Mouse (Mus musculus): ENCODE measurements around the gene Dicer1.

The Dicer1 gene

DNA sequence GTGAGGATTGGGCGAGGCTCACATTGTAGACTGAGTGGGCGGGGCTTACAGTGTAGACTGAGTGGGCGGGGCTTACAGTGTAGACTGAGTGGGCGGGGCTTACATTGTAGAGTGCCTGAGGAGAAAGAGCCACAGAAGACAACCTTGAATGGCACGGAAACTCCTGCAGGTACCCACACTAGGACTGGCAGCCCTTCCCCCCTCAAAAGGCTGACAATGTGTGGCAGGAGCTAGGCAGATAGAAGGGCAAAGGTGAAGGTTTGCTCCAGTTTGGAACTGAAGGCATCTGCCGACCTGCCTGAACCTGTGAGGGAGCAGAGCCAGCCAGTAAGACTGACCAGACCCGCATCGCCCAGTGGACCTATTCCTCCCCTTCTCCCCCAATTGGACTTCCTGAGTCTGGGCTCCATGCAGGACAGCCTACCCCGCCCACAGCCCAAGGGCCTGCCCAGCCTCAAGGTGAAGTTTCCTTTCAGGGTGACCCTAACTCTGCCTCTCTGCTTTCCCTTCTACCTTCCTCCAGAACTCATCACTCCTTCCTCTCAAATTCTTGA lies 74.3 kb downstream of the Dicer1 start:
- DNase-seq (ENCODE audit: low read depth, low spot score) = no peak

DNA sequence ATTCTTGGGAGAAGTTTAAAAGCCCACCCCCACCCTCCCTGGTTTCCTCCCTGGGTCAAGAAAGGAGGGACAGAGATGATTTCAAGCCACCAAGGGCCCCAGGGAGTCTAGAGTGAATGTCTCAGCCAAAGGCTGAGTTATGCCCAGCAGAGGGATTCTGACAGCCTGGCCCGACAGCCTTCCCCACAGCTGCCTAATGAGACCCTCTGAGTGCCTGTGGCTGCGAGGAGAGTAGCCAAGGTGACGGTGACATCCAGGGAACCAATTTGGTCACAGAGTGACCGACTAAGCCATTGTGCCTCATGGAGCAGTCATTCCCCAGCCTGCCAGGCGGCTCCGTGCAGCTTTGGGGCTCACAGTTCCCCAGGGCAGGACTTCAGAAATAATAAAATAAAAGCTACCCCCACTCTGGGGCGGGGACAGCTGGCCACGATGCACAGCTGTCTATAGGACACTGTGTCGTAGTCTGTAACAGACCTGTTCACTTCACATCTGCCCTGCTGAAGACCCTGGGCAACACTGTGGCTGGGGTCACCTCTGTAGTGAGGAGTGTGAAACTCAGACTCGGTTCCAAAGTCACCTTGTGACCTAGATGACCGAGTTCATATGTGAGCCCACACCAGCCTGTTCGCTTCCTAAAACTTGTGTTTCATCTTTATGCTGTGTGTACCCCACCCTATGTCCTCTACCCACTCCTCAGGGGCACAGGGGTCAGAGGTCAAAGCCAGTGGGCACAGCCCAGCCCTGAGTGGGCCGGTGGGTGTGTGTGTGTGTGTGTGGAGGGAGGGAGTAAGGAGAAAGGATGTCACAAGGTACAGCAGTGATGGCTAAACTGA lies 75.0 kb downstream of the Dicer1 start:
- no peak for DNase-seq (ENCODE audit: low read depth, low spot score)

GRCm38 (mm10) chr12:104672976-104673375 lies 78.8 kb downstream of the Dicer1 start:
- no peak for DNase-seq (ENCODE audit: low read depth, low spot score)

DNA sequence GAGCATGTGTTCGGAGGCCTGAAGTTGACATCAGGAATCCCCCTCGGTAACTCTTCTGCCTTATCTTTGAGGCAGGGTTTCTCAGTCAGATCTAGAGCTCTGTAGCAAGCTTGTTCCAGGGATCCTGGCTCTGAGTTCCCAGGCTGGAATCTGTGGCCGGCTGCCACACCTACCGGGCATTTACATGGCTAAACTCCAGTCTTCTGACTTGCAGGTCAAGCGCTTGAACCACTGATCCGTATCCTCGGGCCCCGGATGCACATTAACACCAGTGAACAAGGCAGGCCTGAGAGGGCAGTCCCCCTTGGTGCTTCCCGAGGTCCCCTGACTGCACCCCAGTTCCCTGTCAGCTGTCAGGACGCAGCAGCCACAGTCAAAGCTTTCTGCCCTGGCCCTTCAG lies 79.3 kb downstream of the Dicer1 start:
- no peak for DNase-seq (ENCODE audit: low read depth, low spot score)

GRCm38 (mm10) chr12:104667846-104668245 lies 83.9 kb downstream of the Dicer1 start:
- no peak for DNase-seq (ENCODE audit: low read depth, low spot score)

DNA sequence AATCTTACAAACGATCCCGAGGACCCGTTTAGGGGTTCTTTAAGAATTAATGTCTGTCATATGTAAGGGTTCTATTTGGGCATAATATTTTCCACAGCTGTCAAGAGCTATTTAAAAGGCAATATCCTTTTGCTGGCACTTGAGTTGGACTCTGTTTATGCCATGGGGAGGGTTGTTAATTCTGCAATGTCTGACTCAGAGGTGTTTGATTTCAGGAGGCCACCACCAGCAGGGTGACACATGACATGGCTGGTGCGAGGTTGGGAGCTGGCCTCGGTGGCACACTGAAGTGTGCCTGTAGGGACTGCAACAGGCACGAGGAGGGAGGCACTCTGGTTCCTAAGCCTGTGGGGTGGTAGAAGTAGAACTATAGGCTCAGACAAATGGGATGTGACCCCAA lies 85.8 kb downstream of the Dicer1 start:
- DNase-seq (ENCODE audit: low read depth, low spot score) = no peak

GRCm38 (mm10) chr12:104665521-104665920 lies 86.2 kb downstream of the Dicer1 start:
- no peak for DNase-seq (ENCODE audit: low read depth, low spot score)

GRCm38 (mm10) chr12:104656146-104656545 lies 95.6 kb downstream of the Dicer1 start:
- no peak for DNase-seq (ENCODE audit: low read depth, low spot score)

DNA sequence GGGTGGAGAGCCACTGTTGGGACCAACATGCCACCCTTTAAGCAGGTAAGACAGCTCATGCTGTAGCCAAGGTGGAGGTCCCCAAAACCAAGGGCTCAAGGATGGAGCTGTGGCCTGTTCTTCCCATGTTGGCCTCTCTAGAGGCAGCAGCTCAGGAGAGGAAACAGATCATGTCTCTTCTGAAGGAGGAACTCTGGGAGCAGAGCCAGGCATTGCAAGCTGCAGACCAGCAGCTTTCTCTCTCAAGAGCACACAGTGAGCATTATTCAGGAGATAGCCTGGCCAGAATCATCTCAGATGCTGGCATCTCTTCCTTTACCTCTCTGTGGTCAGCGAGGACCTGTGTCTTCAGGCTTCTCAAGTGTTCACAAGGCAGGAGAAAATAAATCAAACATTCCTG lies 96.7 kb downstream of the Dicer1 start:
- DNase-seq (ENCODE audit: low read depth, low spot score) = no peak

GRCm38 (mm10) chr12:104652021-104652420 lies 99.7 kb downstream of the Dicer1 start:
- no peak for DNase-seq (ENCODE audit: low read depth, low spot score)

GRCm38 (mm10) chr12:104651269-104651668 lies 100.5 kb downstream of the Dicer1 start:
- no peak for DNase-seq (ENCODE audit: low read depth, low spot score)

GRCm38 (mm10) chr12:104650510-104651260 lies 101.1 kb downstream of the Dicer1 start:
- DNase-seq (ENCODE audit: low read depth, low spot score) = no peak

- no peak for DNase-seq (ENCODE audit: low read depth, low spot score)
Measured at GRCm38 (mm10) chr12:104648366-104648765, 103.4 kb downstream of the Dicer1 start.

DNA sequence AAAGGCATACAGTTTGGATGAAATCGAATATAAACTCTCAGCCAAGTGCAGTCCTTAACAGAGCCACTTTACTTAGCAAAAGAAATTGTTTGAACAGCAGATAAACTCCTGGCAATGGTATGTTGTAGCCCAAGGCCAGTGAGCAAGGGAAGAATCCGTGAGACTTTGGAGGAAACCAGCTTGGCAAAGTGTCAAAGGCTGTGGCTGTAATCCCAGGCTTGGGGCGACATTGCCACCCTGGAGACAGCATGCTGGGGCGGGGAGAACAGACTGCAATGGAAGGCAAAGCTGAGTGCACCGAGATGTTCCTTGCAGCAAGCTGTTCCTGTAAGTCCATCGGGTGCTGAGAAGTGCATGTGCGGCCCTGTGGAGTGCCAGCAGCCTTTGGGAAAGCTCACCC lies 109.4 kb downstream of the Dicer1 start:
- no peak for DNase-seq (ENCODE audit: low read depth, low spot score)

GRCm38 (mm10) chr12:104640934-104641333 lies 110.8 kb downstream of the Dicer1 start:
- DNase-seq (ENCODE audit: low read depth, low spot score) = no peak

GRCm38 (mm10) chr12:104638156-104638555 lies 113.6 kb downstream of the Dicer1 start:
- DNase-seq (ENCODE audit: low read depth, low spot score) = no peak

Data from CD4-positive helper T cell, adult 2 months (primary cell).